Mouse (Mus musculus) ZHBTc4 (cell line): Measurements from ENCODE around the gene Mapk14.

ENCODE experiments used
- DNase-seq: peaks from one replicate; pipeline ENCODE4 v3.0.0-alpha.2; 2011; ENCODE audit warnings: low read depth, low spot score

Mapk14 gene

GRCm38 (mm10) chr17:28690776-28691686 is at the start of gene Mapk14:
Mapk14 (plus strand) TSS chr17:28691329.
- DNase-seq = peak; percentile 100

DNA sequence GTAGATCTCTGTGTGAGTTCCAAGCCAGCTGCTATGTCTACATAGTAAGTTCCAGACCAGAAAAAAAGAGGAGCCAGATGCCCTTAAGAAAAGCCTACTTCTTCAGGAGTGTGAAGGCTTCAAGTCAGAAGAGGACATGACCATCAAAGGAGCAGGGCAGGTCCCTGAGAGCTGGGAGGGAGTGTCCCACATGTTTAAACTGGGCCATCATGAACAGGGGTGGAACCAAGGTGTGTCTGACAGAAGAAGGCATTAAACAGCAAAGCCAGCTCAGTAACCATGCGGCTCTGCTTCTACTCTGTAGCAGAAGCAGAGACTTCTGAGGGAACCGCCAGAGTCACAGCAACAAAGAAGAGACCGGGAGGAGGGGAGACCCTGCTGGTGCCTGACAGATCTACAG is 47.4 kb upstream of the Mapk14 start:
- peak; percentile 46 for DNase-seq

GRCm38 (mm10) chr17:28644112-28644511 is 47.0 kb upstream of the Mapk14 start:
- DNase-seq = no peak

- peak; percentile 91 for DNase-seq
Measured at GRCm38 (mm10) chr17:28646221-28646620, 44.9 kb upstream of the Mapk14 start.

GRCm38 (mm10) chr17:28648607-28649370 is 42.3 kb upstream of the Mapk14 start:
- peak; percentile 63 for DNase-seq

GRCm38 (mm10) chr17:28650268-28650667 is 40.9 kb upstream of the Mapk14 start:
- DNase-seq = no peak

- DNase-seq = no peak
Measured at GRCm38 (mm10) chr17:28657936-28658335, 33.2 kb upstream of the Mapk14 start.

DNA sequence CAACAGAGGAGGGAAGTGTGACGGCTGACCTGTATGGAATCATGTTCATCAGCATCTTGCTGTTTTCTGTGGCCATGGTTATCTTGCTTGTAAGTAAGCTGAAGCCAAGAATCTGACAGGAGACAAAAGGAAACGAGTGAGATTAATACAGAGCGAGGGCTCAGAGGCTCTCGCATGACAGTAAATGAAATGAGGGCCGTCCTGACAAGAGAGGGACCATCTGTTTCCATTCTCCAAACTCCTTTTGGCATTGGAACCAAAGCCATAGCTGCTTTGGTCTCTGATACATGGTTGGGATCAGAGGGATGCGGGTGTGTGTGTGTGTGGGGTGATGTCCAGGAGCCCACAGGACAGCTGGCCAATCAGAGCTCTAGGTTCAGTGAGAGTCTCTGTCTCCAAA is 31.6 kb upstream of the Mapk14 start:
- no peak for DNase-seq

- no peak for DNase-seq
Measured at GRCm38 (mm10) chr17:28682311-28683084, 8.6 kb upstream of the Mapk14 start.

DNA sequence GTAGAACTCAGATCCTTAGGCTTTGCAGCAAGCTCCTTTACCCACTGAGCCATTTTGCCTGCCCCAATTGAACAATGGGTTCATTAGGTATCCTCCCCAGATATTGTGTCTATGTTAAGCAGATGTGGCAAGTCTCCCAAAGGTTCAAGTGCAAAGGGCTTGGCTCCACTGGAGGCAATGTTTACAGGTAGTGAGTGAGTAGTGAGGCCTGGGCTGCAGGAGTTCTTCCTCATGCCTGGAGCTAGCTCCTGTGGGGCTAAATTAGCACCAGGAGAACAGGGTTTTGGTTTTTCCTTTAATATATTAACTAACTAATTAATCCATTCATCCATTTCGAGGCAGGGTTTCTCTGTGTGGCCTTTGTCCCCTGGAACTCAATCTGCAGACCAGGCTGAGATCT is 7.5 kb upstream of the Mapk14 start:
- DNase-seq = no peak

- DNase-seq = peak; percentile 30
Measured at GRCm38 (mm10) chr17:28684631-28685030, 6.5 kb upstream of the Mapk14 start.

- DNase-seq = no peak
Measured at GRCm38 (mm10) chr17:28687354-28687753, 3.8 kb upstream of the Mapk14 start.

GRCm38 (mm10) chr17:28689586-28690283 is 1.4 kb upstream of the Mapk14 start, which contains the start of gene Slc26a8:
Slc26a8 (minus strand) TSS chr17:28690233.
- peak; percentile 56 for DNase-seq

DNA sequence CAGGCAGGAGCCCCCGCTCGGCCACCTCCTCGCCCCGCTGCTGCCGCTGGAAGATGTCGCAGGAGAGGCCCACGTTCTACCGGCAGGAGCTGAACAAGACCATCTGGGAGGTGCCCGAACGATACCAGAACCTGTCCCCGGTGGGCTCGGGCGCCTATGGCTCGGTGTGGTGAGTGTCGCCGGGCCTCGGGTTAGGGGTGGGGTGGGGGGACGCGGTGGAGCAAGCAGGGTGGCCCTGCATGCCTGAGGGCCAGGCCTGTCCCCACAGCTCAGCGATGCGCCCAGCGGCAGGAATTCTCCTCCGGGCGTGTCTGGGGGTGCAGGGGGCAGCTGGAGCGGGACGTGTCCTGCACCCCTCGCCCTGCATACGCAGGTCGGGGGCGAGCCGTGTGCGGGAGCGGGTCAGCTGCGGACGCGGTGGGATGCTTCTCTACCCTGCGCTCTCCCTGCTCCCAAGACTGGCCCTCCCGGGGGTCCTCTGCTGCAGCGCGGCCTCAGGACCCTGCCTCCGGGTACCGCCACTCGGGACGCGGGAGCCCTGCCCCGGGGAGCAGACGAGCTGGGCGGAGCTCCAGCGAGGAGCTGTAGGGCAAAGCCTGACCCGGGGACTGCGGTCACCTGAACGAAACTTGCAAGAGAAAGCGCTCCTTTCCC is 685 bp downstream of the Mapk14 start:
- DNase-seq = peak; percentile 54

DNA sequence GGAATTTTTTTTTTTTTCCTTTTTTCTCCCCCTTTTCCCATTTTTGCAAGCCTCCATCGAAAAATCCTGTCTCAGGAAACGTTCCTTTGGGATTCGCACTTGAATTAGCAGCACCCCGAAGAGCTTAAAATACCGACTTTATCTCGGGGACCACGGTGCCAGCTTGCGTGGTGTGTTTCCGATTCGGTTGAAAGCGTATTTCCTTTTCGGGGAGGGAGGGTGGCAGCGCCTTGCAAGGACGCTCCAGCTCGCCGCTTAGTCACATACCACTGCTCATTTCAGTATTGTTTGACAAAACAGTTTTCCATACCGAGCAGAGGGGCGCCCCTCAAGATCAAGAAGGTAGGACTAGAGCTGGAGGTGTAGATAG is 1.2 kb downstream of the Mapk14 start:
- peak; percentile 28 for DNase-seq

GRCm38 (mm10) chr17:28693086-28693485 is 2.0 kb downstream of the Mapk14 start:
- DNase-seq = no peak

GRCm38 (mm10) chr17:28694078-28694477 is 2.9 kb downstream of the Mapk14 start:
- DNase-seq = no peak

GRCm38 (mm10) chr17:28694832-28695231 is 3.7 kb downstream of the Mapk14 start:
- DNase-seq = no peak

DNA sequence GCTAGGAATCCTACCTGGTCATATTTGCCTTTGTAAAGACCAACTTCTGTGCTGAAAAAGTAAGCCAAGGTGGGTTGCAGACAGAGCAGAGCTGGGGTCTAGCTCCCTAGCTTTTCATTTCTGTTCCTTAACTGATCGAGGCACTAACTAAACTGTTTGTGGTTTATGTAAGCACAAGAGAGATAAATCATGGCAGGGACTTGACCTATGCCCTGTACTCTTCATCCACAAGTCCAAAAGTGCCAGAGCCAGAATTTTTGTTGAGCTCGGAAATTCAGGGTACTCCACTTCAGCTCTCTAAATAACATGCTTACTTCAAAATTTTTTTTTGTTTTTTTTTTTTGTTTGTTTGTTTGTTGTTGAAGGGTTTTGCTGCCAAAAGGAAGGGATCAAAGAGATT is 5.5 kb downstream of the Mapk14 start:
- no peak for DNase-seq

DNA sequence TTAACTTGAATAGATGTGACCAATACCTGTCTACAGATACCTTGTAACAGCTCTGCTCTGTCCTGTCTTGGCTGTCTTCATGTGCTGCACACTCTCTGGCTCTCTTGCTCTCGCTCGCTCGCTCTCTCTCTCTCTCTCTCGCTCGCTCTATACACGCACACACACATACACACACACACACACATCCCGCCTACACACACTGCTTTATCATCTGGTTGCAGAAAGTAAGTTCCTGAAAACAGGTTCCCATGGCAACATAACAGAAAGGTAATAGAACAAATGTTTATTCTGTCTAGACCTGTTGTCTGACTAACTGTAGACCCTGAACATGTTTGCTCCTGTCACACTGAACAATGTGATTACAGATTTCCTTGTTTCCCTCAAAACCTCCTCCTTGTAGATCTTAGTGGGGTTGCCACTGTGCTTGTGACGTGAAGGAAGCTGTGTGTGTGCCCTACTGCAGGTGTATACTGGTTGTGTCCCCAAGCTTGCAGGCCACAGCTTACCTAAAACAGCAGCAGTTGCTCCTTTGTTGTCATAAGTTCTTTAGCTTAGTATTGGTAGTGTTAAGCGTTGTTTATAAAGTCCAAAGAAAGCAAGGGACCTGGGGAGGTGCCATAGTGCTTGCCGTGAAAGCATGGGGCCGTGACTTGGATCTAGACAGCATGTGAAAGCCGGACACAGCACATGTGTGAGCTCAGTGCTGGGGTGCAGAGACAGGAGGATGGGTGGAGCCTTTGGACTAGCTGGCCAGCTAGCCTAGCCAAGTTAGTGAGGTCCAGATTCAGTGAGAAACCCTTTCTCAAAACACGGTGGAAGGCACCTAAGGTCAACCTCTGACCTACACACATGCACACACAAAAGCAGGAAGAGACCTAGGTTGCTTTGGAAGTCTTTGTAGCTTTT is 6.4 kb downstream of the Mapk14 start:
- no peak for DNase-seq
